Mouse (Mus musculus): Measurements from ENCODE around the gene Mcrip1.

Gene Mcrip1

GRCm38 (mm10) chr11:120545964-120546363, 3.6 kb downstream of the Mcrip1 start:
- in situ Hi-C loops (cut with MboI, MseI) = no loop called here

- in situ Hi-C loops (cut with MboI, MseI) = no loop called here
Observed at GRCm38 (mm10) chr11:120542376-120542775, 7.2 kb downstream of the Mcrip1 start.

- in situ Hi-C loops (cut with MboI, MseI) = no loop called here
Observed at GRCm38 (mm10) chr11:120541907-120542306, 7.6 kb downstream of the Mcrip1 start.

- in situ Hi-C loops (cut with MboI, MseI) = no loop called here
Observed at GRCm38 (mm10) chr11:120539285-120540014, 10.1 kb downstream of the Mcrip1 start.

- in situ Hi-C loops (cut with MboI, MseI) = no loop called here
Observed at GRCm38 (mm10) chr11:120538955-120539284, 10.6 kb downstream of the Mcrip1 start.

GRCm38 (mm10) chr11:120538485-120538884, 11.0 kb downstream of the Mcrip1 start:
- in situ Hi-C loops (cut with MboI, MseI) = no loop called here

GRCm38 (mm10) chr11:120535804-120536203, 13.7 kb downstream of the Mcrip1 start:
- in situ Hi-C loops (cut with MboI, MseI) = no loop called here

- in situ Hi-C loops (cut with MboI, MseI) = no loop called here
Observed at GRCm38 (mm10) chr11:120535145-120535544, 14.4 kb downstream of the Mcrip1 start.

GRCm38 (mm10) chr11:120534093-120534492, 15.4 kb downstream of the Mcrip1 start:
- in situ Hi-C loops (cut with MboI, MseI) = no loop called here

GRCm38 (mm10) chr11:120531646-120532045, 17.9 kb downstream of the Mcrip1 start:
- in situ Hi-C loops (cut with MboI, MseI) = no loop called here

GRCm38 (mm10) chr11:120530085-120530964, 19.2 kb downstream of the Mcrip1 start, which contains the start of gene Gcgr:
TSS of gene Gcgr (plus strand) at chr11:120530699.
- in situ Hi-C loops (cut with MboI, MseI) = no loop called here

- in situ Hi-C loops (cut with MboI, MseI) = no loop called here
Observed at GRCm38 (mm10) chr11:120528903-120529302, 20.6 kb downstream of the Mcrip1 start.

GRCm38 (mm10) chr11:120527690-120528354, 21.7 kb downstream of the Mcrip1 start:
- in situ Hi-C loops (cut with MboI, MseI) = no loop called here

GRCm38 (mm10) chr11:120525959-120526358, 23.6 kb downstream of the Mcrip1 start:
- in situ Hi-C loops (cut with MboI, MseI) = no loop called here

- in situ Hi-C loops (cut with MboI, MseI) = no loop called here
Observed at GRCm38 (mm10) chr11:120522581-120522980, 26.9 kb downstream of the Mcrip1 start.

- in situ Hi-C loops (cut with MboI, MseI) = no loop called here
Observed at GRCm38 (mm10) chr11:120520967-120521540, 28.5 kb downstream of the Mcrip1 start.

- in situ Hi-C loops (cut with MboI, MseI) = no loop called here
Observed at GRCm38 (mm10) chr11:120520498-120520897, 29.0 kb downstream of the Mcrip1 start.

GRCm38 (mm10) chr11:120519738-120520137, 29.8 kb downstream of the Mcrip1 start:
- in situ Hi-C loops (cut with MboI, MseI) = no loop called here

- in situ Hi-C loops (cut with MboI, MseI) = no loop called here
Observed at GRCm38 (mm10) chr11:120518558-120518957, 31.0 kb downstream of the Mcrip1 start.

GRCm38 (mm10) chr11:120518027-120518426, 31.5 kb downstream of the Mcrip1 start:
- in situ Hi-C loops (cut with MboI, MseI) = no loop called here

GRCm38 (mm10) chr11:120517147-120517546, 32.4 kb downstream of the Mcrip1 start:
- in situ Hi-C loops (cut with MboI, MseI) = no loop called here

GRCm38 (mm10) chr11:120515611-120516010, 33.9 kb downstream of the Mcrip1 start:
- in situ Hi-C loops (cut with MboI, MseI) = no loop called here
